Mouse (Mus musculus): ENCODE measurements at regions not wholly inside any gene's neighbourhood (a gene's known extent, or its start where the extent isn't known, plus 50 kb on each side); places are given as distances from the start of the nearest gene placed in this dataset.

DNA sequence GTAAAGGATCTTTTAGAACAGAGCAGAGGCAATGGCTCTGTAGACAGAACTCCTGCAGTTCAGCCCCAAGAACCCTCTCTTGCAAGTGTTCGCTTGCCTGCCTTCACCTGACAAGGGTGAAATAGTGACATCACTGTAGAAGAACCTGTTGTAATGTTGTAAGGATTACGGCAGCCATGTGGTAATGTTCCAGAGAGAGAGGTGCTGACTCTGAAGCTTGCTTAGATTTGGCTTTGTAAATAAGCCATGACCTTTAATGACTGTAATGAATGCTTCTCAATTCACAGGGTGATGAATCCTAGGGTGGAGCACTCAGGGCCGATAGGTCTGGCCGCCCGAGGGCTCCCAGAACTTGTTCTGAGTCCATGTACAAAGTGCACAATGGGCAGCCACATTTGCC, 230.2 kb downstream of the Irx1 start:
- TF ChIP-seq CTCF (IDR thresholded peaks at IDR 0.05; ENCODE audit: low read depth), result no peak
- no peak for TF ChIP-seq EP300 (IDR thresholded peaks at IDR 0.05; ENCODE audit: low read depth)

Measured in liver, postnatal 0 days (tissue).